Mouse (Mus musculus) adrenal gland, postnatal 25 days (tissue): ENCODE measurements around the gene Ttc28. TPM values are rescaled to one million over a fixed set of nuclear protein-coding genes. Genes with fewer than 3 reads are reported as not detected.

Source experiments
- DNase-seq: peaks from one replicate; pipeline ENCODE4 v3.0.0; 2021; ENCODE audit warnings: mixed read lengths
- total RNA-seq: library from RNA; stranded (reverse); gene quantifications from 2 replicates; pipeline ENCODE4 v1.2.3, GENCODE M21; 2021

Ttc28 gene
- total RNA-seq, 1 experiment from 2014 or later, result 22.9 TPM

DNA sequence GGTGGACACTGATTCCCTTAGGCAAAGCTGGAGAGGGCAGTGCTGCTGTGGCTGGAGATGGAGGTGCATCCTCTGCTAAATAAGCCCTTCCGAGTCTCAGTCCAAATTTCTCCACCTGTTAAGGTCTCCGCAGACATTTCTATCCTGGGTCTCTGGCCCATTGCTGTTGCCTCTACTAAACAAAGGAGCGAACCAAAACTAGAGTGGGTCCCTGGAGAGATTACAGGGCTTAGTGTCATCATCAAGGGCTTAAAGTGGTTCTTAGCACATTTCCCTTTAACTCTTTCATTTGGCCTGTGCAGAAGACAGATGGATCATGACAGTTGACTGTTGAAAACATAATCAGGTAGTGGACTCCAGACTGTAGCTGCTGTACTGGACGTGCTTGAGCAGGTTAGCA lies 9.0 kb downstream of the Ttc28 start:
- no peak for DNase-seq

DNA sequence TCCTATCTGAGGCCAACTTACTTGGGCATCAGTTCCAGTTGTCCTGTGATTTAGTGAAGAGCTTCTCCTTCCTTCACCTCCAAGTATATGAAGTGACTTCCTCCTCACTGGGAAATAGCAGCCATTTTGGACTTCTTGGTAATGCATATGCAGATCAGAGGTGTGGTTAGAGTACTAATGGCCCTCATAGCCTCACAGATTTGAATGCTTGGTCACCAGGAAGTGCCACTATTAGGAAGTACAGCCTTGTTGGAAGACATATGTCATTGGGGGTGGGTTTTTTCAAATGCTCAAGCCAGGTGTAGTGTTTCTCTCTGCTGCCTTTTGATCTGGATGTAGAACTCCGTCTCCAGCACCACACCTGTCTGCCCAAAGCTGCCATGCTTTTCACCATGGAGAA lies 10.3 kb downstream of the Ttc28 start:
- no peak for DNase-seq

DNA sequence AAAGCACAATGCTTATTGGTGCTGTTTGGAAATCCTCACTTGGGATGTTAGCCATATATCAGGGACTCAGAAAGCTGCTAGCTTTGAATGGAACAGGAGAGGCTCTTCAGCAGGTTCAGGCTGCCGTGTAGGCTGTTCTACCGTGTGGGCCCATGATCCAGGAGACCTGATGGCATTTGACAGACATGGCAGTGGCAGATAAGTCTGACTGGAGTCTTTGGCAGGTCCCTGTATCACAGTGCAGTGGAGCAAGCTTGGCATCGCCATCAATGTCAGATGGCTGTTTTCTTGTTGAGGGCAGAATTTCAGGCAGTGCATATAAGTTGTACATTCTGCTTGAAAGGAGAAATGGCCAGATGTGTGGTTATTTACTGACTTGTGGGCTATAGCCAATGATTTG lies 11.0 kb downstream of the Ttc28 start:
- no peak for DNase-seq

DNA sequence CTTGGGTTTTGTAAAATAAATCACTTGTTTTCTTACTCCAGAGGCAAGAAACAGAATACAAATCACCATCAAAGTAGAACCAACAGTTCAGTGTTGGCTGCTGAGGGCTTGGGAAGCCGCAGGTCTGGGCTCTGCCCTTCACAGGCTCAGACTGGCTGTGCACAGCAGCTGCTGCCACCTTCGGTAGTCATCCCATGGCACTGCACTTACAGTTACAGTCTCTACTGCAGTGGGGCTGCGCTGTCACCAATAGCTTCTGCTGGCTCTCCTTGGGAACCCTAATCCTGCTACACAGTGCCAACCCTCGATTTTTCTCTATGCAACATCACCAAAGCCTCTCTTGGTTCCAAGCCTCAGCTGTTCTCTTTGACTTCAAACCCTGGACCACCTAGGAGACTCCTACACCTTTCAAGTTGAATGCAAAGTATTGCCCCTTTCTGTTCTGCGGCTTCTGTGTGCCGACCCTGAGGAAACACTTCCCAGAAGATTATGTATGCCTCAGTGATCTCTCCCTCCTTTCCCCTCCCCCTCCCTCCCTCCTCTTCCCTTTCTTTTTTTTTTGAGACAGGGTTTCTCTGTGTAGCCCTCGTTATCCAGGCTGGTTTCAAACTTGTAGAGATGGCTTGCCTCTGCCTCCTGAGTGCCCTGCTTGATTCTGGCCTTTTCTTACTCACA lies 17.6 kb downstream of the Ttc28 start:
- DNase-seq, result no peak

DNA sequence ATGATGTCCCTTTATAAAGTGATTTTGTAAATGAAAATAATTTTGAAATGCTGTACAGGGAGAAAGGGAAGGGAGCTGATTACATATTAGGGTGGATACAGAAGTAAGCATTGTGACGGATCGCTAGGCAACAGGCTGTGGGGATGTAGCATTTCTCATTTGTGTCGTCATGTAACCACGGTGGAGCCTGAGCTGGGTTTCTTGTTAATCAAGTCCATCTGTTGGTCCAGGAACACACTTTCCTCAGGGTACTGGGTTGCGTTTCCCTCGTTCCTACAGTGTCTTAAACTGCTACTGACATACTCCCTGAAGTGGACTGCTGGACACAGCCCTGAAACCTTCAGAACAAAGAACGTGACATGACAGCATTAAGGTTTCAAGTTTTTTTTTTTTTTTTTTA lies 18.6 kb downstream of the Ttc28 start:
- DNase-seq, result no peak

DNA sequence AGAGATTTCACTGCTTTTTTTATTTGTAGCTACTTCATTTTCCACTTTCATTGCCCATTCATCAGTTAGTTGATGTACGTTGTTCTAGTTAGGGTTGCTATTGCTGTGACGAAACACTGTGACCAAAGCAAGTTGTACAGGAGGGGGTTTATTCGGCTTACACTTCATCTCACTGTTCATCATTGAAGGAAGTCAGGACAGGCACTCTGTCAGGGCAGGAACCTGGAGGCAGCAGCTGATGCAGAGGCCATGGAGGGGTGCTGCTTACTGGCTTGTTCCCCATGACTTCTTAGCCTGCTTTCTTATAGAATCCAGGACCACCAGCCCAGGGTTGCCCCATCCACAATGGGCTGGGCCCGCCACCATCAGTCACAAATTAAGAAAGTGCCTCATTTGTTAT lies 19.2 kb downstream of the Ttc28 start:
- DNase-seq, result no peak

DNA sequence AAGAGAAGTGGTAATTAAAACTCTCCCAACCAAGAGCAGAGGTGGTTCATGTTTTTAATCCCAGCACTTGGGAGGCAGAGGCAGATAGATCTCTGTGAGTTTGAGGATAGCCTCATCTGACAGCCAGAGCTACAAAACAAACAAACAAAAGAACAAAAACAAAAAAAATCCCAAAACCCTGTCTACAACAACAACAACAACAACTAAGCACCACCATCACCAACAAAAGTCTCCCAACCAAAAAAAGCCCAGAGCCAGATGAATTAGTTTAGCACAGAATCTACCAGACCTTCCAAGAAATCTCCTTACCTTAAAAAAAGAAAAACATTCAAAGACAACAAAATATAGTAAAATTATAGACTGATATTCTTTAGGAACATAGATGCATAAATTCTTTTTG lies 20.7 kb downstream of the Ttc28 start:
- no peak for DNase-seq

DNA sequence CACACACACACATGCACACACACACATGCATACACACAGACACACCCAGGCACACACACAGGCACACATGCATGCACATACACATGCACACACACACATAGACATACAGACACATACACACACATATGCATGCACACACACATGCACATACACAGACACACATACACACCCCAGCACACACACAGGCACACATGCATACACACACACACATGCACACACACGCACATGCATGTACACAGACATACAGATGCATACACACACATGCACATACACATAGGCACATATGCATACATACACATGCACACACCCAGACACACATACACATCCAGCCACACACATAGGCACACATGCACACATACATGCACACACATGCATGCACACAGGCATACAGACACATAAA lies 27.1 kb downstream of the Ttc28 start:
- no peak for DNase-seq

DNA sequence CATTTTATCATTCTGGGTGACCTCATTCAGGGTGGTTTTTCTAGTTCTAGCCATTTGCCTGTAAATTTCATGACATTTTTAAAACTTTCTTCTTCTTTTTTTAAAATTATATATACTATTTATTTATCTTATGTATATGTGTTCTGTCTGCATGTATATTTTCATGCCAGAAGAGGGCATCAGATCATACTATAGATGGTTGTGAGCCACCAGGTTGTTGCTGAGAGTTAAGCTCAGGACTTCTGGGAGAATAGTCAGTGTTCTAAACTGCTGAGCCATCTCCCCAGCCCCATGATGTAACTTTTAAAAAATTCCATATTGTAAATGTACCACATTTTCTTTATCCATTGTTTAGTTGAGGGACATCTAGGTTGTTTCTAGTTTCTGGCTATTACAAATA lies 29.3 kb downstream of the Ttc28 start:
- no peak for DNase-seq

DNA sequence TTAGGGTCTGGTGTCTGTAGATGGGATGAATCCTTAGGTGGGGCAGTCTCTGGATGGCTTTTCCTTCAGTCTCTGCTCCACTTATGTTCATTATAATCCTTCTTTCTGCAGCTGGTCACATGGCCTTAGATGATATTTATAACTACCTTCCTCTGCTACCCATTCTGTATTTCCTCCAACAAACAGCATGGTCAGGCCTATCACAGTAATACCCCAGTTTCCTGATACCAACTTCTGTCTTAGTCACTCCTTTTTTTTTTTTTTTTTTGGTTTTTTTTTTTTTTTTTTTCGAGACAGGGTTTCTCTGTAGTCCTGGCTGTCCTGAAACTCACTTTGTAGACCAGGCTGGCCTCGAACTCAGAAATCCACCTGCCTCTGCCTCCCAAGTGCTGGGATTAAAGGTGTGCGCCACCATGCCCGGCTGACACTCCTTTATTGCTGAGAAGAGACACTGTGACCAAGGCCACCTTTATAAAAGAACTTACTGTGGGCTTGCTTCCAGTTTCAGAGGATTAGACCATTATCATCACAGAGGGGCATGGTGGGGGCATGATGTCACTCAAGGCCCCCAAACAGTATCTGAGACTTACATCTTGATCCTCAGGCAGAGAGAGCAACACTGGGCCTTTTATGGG lies 30.5 kb downstream of the Ttc28 start:
- DNase-seq, result no peak

DNA sequence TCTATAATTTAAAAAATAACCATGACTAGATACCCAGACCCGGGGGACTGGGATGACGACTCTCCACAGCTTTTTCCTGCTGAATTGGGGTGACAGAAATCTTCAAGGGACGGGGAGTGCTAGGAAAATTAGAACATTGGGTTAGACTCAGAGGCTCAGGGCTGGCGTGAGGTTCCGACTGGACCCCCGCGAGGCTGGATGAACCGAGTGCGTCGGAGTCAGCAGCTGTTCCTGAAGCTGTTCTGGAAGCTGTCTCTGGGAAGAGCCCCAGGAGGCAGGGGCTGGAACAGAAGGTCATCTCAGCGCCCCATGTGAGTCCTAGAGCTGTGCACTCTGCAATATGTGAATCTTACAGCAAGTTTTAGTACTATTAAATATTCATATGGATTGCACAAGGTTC lies 35.3 kb downstream of the Ttc28 start:
- no peak for DNase-seq

DNA sequence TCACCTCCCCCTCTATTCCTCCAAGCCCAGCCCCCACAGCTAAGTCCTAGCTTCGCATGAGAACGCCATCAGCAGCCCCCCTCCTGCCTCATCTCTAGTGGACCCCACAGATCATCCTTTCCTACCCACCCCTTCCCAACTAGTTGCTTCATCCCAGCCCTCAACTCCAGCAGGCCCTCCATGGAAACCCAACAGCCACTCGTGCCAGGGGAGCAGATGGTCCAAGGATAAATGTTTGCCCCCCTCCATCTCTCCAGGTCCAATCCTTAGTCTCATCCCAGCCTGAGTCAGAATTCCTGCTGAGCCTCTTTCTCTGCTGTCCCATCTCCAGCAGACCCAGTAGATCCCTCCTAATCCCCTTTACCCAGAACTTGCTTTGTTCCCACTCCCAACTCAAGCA lies 36.6 kb downstream of the Ttc28 start:
- no peak for DNase-seq

DNA sequence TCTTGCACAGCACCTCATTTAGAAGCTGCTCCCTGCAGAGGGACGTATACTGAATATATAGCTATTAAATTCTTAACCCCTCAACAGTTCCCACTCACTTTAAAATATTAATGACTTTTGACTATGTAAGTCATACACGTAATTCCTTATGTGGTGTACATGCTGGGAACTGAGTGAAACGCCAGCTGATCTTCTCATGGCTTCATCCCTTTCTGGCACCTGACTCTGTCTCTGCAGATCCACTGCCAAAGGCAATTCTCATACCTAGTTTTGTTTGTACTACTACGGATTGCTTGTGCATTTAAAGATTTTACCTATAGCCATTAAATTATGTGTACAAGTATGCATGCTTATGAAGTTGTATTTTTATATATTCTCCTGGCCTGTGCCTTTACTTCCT lies 39.9 kb downstream of the Ttc28 start:
- DNase-seq, result no peak

DNA sequence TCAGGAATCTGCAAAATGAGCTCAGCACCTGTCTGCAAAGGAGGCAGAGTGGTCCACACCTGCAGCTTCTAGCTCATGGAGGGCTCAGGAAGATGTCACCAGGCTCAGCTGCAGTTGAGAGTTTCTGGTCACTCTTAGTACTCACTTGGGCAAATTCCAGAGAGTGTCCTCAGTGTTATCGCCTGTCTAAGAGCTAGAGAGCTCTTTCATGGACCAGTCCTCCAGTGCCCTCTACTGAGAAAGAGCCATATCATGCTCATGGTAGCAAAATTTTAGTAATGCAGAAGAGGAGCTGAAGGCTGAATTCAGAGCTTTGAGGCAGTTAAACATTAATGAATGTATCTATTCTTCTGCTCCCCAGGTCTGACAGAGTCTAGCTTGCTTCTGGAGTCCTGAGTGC lies 43.7 kb downstream of the Ttc28 start:
- no peak for DNase-seq

DNA sequence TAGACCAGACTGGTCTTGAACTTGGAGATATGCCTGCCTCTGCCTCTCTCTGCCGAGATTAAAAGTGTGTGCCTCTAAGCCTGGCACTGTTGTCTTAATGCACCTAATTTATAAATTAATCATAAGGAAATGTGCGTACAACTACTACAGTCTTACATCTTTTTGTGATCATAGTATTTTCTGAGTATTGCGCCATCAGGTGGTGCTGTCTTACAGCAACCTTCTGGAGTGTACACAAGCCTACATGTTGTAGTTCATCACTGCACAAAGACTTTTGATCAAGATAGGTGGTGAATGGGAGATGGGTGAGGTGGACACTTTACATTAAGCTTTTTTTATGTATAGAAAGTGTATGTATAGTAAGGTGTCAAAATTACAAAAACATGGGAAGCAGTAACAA lies 45.0 kb downstream of the Ttc28 start:
- no peak for DNase-seq

DNA sequence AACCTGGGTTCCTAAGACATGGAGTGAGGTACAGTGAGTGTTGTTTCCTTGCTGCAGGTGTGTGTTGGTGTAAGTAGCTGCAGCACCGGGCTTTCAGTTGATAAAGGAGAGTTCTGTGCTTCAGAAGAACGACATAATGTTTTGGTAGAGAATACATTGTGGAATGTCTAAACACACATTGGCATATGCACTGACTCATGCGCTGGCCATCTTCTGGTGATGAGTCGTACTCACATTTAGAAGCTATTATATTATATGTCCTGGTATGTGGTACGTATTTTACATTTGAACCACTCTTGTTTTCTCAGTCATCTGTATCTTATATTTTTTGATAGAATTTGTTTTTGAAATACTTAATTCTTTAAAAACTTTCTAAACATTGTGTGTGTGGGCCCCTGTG lies 46.2 kb downstream of the Ttc28 start:
- DNase-seq, result no peak

DNA sequence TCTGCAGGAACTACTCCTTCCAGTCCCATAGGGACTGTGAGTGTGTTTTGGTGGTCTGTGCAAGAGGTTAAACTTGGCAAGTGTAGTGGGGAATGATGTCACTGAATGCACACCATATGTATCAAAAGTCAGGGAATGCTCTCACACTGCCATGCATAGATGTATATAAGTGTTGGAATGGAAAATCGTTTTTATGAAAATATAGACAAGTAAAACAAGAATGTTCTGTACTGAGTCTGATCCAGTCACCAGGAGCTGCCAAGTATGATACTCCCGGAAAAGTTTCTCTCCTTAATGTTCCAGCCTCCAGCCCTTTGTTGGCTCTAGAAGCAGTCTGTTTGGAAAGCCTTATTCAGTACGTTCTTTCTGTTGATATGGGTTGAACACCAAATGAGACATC lies 48.7 kb downstream of the Ttc28 start:
- DNase-seq, result no peak

DNA sequence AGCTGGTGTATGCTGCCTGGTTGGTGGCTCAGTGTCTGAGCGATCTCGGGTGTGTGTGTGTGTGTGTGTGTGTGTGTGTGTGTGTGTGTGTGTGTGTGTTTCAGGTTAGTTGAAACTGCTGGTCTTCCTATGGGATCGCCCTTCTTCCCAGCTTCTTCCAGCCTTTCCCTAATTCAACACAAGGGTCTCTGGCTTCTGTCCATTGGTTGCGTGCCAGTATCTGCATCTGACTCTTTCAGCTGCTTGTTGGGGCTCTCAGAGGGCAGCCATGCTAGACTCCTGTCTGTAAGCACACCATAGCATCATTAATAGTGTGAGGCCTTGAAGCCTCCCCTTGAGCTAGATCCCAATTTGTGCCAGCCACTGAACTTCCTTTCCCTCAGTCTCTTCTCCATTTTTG lies 49.7 kb downstream of the Ttc28 start:
- no peak for DNase-seq

DNA sequence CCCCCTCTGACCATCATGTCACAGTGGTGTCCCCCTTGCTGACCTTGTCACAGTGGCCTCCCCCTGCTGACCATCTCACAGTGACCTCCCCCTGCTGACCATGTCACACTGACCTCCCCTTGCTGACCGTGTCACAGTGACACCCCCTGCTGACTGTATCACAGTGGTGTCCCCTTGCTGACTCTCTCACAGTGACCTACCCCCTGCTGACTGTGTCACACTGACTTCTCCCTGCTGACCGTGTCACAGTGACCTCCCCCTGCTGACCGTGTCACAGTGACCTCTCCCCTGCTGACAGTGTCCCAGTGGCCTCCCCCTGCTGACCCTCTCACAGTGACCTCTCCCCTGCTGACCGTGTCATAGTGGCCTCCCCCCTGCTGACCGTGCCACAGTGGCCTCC lies 57.0 kb downstream of the Ttc28 start:
- DNase-seq, result no peak

DNA sequence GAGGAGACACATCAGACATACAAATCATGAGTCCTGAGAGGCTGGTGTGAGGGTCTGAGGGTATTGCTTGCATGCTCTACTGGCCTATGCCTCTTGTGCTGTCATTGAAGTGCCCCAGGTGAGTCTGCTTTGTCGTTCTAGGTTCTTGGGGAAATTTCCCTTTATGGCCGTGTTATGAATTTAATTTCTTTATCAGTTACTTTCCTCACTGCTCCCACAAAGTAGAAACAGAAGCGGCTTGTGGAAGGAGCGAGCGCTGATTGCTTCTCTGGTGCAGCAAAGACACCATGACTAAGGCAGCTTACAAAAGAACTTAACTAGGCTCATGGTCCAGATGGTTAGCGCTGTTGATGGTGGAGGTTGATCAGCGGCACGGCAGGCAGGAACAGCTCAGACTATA lies 64.7 kb downstream of the Ttc28 start:
- DNase-seq, result no peak

DNA sequence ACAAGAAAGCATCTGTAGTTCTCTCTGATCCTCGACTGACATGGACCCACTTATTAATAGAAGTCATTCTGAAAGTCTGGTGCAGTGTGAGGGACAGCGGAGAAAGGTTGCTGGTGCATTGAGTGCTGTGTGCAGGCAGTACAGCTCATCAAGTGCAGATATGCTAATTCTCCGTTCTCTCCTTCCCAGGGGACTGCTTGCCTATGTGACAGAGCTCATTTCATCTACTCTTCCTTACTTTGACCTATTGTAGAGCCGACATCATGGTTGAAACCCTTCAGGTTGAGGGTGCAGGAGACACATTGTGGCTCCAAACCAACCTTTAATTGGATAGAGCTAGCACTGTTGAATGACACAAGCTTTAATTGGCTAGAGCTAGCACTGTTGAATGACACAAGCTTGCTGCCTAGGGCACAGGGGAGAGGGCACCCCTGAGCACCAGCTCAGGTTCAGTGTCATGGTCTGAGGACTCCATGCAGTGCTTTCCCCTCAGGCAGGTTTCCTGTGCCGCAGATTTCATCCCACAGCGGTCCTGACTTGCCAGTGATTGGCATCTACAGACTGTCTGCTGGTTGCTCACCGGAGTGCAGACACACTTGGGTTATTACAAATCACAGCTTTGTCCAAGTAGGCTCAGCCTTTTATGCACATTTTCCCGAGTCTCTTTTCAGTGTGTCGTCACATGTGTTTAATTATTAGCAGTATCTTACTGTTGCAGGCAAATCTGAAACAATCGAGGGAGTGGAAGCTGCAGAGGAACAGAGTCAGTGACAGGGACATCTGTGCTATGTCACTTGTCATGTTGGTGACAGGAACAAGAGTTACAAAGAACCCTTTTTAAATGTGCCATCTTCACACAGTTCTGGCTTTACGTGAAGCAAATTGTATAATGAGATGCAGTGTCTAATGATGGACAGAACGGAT lies 69.1 kb downstream of the Ttc28 start:
- DNase-seq, result no peak

DNA sequence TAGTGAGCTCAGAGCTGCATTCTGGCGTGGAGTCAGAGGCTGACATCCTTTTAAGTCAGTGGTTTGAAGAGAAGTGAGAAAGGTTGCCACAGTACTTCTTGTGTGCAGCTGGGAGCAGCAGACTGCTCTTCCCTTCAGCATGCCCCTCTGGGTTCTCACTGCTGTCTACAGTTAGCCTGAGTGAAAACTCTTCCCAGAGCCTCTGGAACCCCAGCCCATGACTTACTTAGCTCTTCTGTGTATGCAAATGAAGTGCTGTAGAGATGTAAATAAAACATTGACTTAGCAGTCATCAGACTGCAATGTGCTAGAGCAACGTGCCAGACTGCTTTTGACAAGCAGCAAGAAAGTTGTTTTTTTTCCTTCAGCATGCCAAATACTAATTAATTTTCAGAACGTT lies 70.2 kb downstream of the Ttc28 start:
- no peak for DNase-seq

DNA sequence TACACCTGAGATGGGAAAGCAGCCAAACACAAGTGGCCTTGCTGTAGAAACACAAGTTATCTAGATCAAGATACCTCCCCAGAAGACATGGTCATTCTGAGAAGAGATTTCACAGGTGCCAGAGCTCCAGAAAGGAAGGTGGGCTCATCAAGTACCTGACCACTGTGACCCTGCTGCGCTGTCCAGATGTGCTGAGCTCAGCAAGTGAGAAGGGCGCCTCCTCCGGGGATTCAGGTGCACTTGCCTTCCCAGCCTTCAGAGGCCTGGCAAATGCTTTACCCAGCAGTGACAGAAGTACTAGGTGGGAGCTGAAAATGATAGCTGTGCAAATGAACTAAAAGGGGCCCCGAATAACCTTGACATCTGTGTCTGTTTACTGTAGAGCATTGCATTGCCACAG lies 78.6 kb downstream of the Ttc28 start:
- DNase-seq, result no peak

DNA sequence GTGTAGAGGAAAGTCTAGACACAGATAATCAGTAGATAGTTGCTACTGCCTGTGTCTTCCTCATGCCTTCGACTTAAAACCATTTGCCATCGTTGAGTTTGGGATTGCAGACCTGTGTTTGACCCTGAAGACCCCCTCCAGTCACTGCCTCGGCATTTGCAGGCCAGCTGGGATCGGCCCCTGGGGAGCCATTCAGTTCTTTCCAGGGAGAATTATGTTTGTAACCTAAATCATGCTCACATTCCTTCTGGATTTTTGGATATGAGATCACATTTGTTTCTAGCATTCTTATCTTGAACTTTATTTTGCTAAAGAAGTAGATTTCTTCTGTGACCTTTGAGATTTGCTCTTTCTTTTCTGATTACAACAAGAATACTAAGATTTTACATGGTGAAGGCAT lies 80.5 kb downstream of the Ttc28 start:
- no peak for DNase-seq
